Mouse (Mus musculus) stomach, embryonic 16.5 days (tissue): ENCODE data around the gene Ptpn4. TPM values are rescaled to one million over a fixed set of nuclear protein-coding genes. Genes with fewer than 3 reads are reported as not detected.

Source experiments
- ATAC-seq: fragments of 200-750 bp; cut with Nextera tagmentation; 2 replicates; pipeline ENCODE4 v1.8.0; 2017; ENCODE audit warnings: moderate number of reproducible peaks, moderate TSS enrichment; ENCODE audit not compliant: insufficient read depth, low FRiP score
- H3K27ac ChIP-seq: fragments of 300-500 bp; sonication (generic); 2 replicates; pipeline ENCODE4 v1.5.1; 2014; ENCODE audit warnings: low read length
- H3K27me3 ChIP-seq: fragments of 300-500 bp; sonication (generic); 2 replicates; pipeline ENCODE4 v1.6.1; 2014; ENCODE audit warnings: low read length, control low read depth, mixed read lengths; ENCODE audit not compliant: control insufficient read depth, insufficient read depth
- H3K36me3 ChIP-seq: fragments of 300-500 bp; sonication (generic); 2 replicates; pipeline ENCODE4 v1.6.1; 2014; ENCODE audit warnings: low read length; ENCODE audit not compliant: control insufficient read depth, insufficient read depth
- H3K4me1 ChIP-seq: fragments of 300-500 bp; sonication (generic); 2 replicates; pipeline ENCODE4 v1.6.1; 2014; ENCODE audit warnings: low read length, control low read depth, mixed read lengths; ENCODE audit not compliant: control insufficient read depth, insufficient read depth
- H3K4me2 ChIP-seq: fragments of 300-500 bp; sonication (generic); 2 replicates; pipeline ENCODE4 v1.6.1; 2014; ENCODE audit warnings: low read depth, low read length, mixed read lengths
- H3K4me3 ChIP-seq: fragments of 300-500 bp; sonication (generic); replicated peaks from 2 replicates; pipeline ENCODE4 v1.5.1; 2014; ENCODE audit warnings: mild to moderate bottlenecking, low read length
- H3K9ac ChIP-seq: fragments of 300-500 bp; sonication (generic); 2 replicates; pipeline ENCODE4 v1.6.1; 2014; ENCODE audit warnings: low read length
- H3K9me3 ChIP-seq: fragments of 300-500 bp; sonication (generic); replicated peaks from 2 replicates; pipeline ENCODE4 v1.6.1; 2016; ENCODE audit warnings: low read length, control low read depth; ENCODE audit not compliant: control insufficient read depth
- WGBS: fragments of 180-500 bp; shearing (Covaris S2); extraction: QIAGEN DNeasy Blood & Tissue Kit; methylation state at CpG from one replicate; pipeline ENCODE4 v1.1.7; 2014; 5-methylcytosine and 5-hydroxymethylcytosine counted together
- polyA plus RNA-seq: library from polyadenylated mRNA; unstranded; fragments of >200 nt; fragmentation: Nextera tagmentation; extraction: Ambion mirVana; gene quantifications from 2 replicates; pipeline ENCODE4 v1.2.1, GENCODE M21; 2015

Ptpn4 gene
- polyA plus RNA-seq, 1 experiment from 2014 or later = 3.8 TPM

DNA sequence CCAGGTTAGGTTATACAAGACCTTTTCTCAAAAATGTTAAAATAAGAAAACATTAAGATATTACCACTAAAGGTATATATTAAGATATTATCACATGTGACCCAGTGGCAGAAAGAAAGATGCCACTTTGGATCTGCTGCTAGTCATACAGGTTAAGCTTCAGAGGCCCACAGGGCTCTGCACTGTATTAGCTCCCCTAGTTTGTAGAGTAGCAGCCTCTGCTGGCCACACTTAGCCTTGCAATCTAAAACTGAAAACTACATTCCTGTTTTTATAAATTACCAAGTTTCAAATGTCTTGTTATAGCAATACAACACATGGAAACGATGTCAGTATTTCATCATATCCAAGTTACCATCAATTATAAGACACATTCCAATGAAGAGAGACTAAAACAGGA lies 162.4 kb downstream of the Ptpn4 start:
- WGBS = 53% methylated on average over 1 of the region's 1 CpGs

DNA sequence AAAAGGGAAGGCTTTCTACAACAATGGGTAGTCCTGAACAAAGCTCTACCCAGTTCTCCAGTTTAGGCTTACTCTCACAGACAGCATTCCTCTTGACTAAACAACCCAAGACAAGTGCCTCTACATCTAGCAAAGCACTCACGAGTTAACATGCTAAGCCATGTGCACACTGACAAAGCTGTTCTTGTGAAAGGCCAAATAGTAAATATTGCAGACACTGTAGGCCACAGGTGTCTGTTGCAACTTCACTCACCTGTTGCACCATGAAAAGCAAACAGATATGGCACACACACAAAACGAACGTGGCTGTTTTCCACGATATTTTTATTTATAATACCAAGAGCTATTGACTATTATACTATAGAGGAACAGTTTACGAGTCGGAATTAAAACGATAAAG lies 170.5 kb downstream of the Ptpn4 start:
- ATAC-seq = no peak
- no peaks in the 10 kb centered on the region for H3K4me1 ChIP-seq
- H3K36me3 ChIP-seq = no peaks in the 10 kb centered on the region
- no peak overlapping the region for H3K4me2 ChIP-seq
- no peaks in the 10 kb centered on the region for H3K9me3 ChIP-seq
- H3K27ac ChIP-seq = no peak overlapping the region
- H3K9ac ChIP-seq = no peak overlapping the region
- H3K4me3 ChIP-seq = no peak overlapping the region
- 86% methylated on average over 7 of the region's 7 CpGs for WGBS
- no peaks in the 10 kb centered on the region for H3K27me3 ChIP-seq

More for the DNA sequence above, 162.4 kb downstream of the Ptpn4 start:
- no peak overlapping the region for H3K9ac ChIP-seq
- H3K27me3 ChIP-seq = no peaks in the 10 kb centered on the region
- no peak overlapping the region for H3K27ac ChIP-seq
- no peaks in the 10 kb centered on the region for H3K9me3 ChIP-seq
- H3K4me2 ChIP-seq = no peak overlapping the region
- no peak overlapping the region for H3K4me3 ChIP-seq
- H3K36me3 ChIP-seq = 0 out of 2 replicates have a peak, but pooled peaks cover 3% of the 10 kb centered on the region
- no peaks in the 10 kb centered on the region for H3K4me1 ChIP-seq
- no peak for ATAC-seq

DNA sequence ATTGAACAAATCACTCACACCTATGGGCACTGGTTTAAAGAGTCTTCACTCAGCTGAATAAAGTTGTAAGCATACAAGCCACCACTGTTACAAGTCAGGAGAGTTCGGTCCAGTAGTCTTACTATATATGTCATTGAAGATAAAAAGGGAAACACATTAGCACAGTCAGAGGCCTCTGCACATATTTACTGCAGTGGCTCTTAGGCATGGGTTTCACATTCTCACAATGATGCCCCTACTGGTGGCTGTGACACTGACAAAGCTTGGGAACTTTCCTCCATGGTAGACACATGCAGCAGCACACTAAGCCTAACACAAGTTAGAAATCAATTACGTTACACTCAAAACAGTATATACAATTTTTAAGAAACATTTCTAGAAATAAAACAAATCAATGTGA lies 183.1 kb downstream of the Ptpn4 start:
- no peak overlapping the region for H3K4me2 ChIP-seq
- no peak for ATAC-seq
- 86% methylated on average over 2 of the region's 2 CpGs for WGBS
- no peaks in the 10 kb centered on the region for H3K9me3 ChIP-seq
- no peaks in the 10 kb centered on the region for H3K27me3 ChIP-seq
- no peak overlapping the region for H3K27ac ChIP-seq
- H3K36me3 ChIP-seq = peaks cover 3% of the 10 kb centered on the region; the same call in 1 of the 2 replicates
- no peak overlapping the region for H3K9ac ChIP-seq
- H3K4me3 ChIP-seq = no peak overlapping the region
- H3K4me1 ChIP-seq = peaks cover 7% of the 10 kb centered on the region; the same call in 1 of the 2 replicates

DNA sequence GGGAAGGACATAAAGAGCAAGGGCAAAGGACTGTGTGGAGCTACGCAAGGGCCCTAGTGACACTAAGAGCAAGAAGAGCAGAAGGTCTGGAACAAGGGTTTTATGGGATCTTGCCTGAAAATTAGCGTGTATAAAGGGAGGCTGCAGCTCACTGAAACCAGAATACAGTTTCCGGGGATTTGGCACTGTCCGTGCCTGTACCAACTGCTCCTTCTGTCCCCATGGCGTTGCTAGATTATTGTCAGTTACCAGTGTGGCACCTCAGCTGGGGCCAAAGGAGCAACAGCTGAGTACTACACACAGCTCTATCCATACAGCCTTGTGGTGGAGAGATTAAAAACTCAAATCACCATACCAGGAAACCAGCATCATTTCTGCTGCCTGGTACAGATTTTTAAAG lies 187.0 kb downstream of the Ptpn4 start:
- Histone ChIP-seq H3K4me1 (peaks cover 12% of the 10 kb centered on the region; the same call in 1 of the 2 replicates), H3K9me3 (no peaks in the 10 kb centered on the region), H3K4me2 (no peak overlapping the region), H3K27me3 (no peaks in the 10 kb centered on the region), H3K27ac (no peak overlapping the region), H3K36me3 (no peaks in the 10 kb centered on the region; the same call in 1 of the 2 replicates), H3K9ac (no peak overlapping the region), H3K4me3 (no peak overlapping the region)
- WGBS = 94% methylated on average over 5 of the region's 5 CpGs
- no peak for ATAC-seq

DNA sequence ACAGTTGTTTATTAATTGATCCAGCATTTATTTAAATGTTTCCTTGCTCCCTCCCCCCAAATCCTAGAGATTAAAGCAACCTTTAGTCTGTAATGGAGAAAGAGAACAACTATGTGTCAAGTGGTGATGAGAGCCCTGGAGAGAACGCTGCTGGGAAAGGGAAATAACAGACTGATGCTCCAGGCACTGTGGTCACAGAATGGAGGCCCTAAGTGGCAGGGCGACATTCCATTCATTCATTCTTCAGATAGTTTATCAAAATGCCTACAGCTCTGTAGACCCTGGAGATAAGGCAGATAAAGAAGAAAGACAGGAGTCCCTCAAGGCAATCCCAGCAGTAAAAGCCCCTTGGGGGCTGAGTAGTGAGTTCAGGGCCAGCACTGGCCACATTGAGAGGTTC lies 187.8 kb downstream of the Ptpn4 start:
- ATAC-seq = no peak
- Histone ChIP-seq H3K9me3 (no peaks in the 10 kb centered on the region), H3K36me3 (no peaks in the 10 kb centered on the region; the same call in 1 of the 2 replicates), H3K27me3 (no peaks in the 10 kb centered on the region), H3K9ac (no peak overlapping the region), H3K4me3 (no peak overlapping the region), H3K27ac (no peak overlapping the region), H3K4me2 (no peak overlapping the region), H3K4me1 (peaks cover 12% of the 10 kb centered on the region; the same call in 1 of the 2 replicates)
- WGBS = 35% methylated on average over 2 of the region's 2 CpGs

DNA sequence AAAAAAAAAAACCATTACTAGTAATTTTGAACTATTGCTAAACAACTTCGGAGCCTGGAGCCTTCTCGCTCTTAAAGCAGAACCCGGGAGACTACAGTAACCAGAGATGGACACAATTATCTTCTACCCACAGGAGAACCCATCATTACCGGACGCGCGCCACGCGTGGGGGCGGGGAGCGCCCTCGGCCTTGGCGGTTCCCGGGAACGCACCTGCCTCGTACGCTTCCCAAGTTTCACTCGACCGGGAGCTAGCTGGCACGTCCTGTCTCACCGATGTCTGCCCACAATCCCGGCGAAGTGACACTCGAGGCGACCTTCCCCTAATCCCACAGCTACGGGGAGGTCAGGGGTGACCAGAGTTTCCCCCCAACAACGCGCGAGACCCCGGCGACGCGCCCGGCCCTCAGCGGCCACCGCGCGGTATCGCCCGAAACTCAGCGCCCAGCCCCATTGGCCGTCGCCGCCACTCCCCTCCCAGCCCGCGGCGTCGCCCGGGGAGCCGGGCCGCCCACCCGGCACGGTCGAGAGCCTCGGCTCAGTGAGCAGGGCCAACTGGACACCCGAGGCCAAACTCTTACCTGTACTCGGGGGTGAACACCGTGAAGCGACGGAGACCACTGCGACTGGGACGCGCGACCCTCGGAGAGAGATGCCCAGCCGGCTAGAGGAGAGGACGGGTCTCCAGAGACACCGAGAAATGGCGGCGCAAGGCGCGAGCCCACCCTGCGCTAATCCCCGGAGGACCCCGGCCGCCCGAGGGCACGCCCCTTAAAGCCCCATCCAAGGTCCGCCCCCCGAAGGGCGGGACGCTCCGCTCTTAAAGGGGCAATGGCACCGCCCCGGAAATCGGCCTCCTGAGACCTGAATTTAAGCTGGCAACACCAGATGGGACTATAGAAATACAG lies 189.0 kb downstream of the Ptpn4 start, which contains the start of gene Epb41l5:
Gene Epb41l5, minus strand, starts transcription at position 796 of the 907 bp plus-strand sequence.
- under 1% methylated on average over 86 of the region's 86 CpGs for WGBS
- Histone ChIP-seq H3K4me2 (peak within 1 kb of the TSS; percentile 53), H3K9me3 (no peaks in the 10 kb centered on the region), H3K27me3 (no peaks in the 10 kb centered on the region), H3K4me3 (peak within 1 kb of the TSS; percentile 72), H3K9ac (peak within 1 kb of the TSS; percentile 80), H3K27ac (peak within 1 kb of the TSS; percentile 89), H3K4me1 (peaks cover 12% of the 10 kb centered on the region; the same call in 1 of the 2 replicates), H3K36me3 (no peaks in the 10 kb centered on the region; the same call in 1 of the 2 replicates)
- ATAC-seq = peak; percentile 95

DNA sequence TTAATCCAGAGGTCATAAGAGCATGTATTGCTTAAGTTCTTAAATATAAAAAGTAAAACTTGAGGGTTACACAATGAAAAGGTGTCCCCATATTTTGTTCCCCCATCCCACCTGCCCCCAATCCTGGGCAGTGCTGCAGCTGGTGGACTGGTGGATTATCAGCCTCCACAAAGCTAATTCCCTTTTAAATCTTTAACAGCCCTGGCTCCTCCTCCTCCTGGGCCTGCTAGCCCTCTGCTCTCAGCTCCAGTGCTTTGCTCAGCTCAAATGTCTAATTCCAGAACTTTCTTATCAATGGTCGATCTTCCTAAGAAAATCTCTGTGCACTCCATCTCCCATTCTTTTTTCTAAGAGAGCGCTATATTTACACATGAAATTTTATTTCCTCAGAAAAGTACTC lies 191.1 kb downstream of the Ptpn4 start:
- Histone ChIP-seq H3K9ac (no peak overlapping the region; the same call in 1 of the 2 replicates), H3K4me1 (peaks cover 15% of the 10 kb centered on the region; the same call in 1 of the 2 replicates), H3K4me3 (no peak overlapping the region), H3K27me3 (no peaks in the 10 kb centered on the region), H3K36me3 (peaks cover 3% of the 10 kb centered on the region; the same call in 1 of the 2 replicates), H3K4me2 (no peak overlapping the region), H3K27ac (no peak overlapping the region), H3K9me3 (no peaks in the 10 kb centered on the region)
- ATAC-seq = no peak
- 64% methylated on average over 2 of the region's 2 CpGs for WGBS

DNA sequence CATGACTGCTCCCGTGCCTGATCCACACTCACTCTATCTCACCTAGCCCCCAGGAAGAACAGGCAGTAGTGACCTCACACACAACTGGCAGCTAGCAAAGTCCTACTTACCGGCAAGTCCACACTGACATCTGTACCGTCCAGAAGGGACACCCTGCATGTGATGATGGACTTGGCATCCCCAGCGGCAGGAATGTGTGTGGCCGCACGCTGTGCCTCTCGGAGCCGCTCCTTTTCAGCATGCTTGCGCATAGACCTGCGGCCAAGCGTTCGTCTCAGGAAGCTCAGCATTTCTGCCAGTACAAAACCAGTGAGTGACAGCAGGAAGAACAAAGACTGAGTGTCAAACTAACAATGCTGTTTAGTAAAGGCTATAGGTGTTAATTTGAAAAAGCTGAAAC lies 195.0 kb downstream of the Ptpn4 start:
- H3K9me3 ChIP-seq = no peaks in the 10 kb centered on the region
- no peaks in the 10 kb centered on the region for H3K27me3 ChIP-seq
- 69% methylated on average over 12 of the region's 12 CpGs for WGBS
- H3K36me3 ChIP-seq = peaks cover 3% of the 10 kb centered on the region; the same call in 1 of the 2 replicates
- H3K27ac ChIP-seq = no peak overlapping the region
- no peak overlapping the region for H3K4me2 ChIP-seq
- H3K9ac ChIP-seq = no peak overlapping the region
- no peak for ATAC-seq
- no peak overlapping the region for H3K4me3 ChIP-seq
- H3K4me1 ChIP-seq = peaks cover 9% of the 10 kb centered on the region; the same call in 1 of the 2 replicates
